Mouse (Mus musculus) liver, postnatal 0 days (tissue): Measurements from ENCODE around the gene Olfr809.

ENCODE experiments used
- CTCF ChIP-seq: sonication (generic); IDR thresholded peaks from 2 replicates; pipeline ENCODE4 v1.5.1; 2016; ENCODE audit warnings: antibody characterized with exemption, low read depth
- EP300 ChIP-seq: IDR thresholded peaks from 2 replicates; pipeline ENCODE4 v1.6.1; 2016; ENCODE audit warnings: antibody characterized with exemption, low read depth, mild to moderate bottlenecking

GRCm38 (mm10) chr10:129778123-129778522 lies 3.7 kb downstream of the Olfr809 start:
- no peak for TF ChIP-seq CTCF
- TF ChIP-seq EP300 = no peak
